Mouse (Mus musculus): ENCODE data around the gene Tet2.

DNA sequence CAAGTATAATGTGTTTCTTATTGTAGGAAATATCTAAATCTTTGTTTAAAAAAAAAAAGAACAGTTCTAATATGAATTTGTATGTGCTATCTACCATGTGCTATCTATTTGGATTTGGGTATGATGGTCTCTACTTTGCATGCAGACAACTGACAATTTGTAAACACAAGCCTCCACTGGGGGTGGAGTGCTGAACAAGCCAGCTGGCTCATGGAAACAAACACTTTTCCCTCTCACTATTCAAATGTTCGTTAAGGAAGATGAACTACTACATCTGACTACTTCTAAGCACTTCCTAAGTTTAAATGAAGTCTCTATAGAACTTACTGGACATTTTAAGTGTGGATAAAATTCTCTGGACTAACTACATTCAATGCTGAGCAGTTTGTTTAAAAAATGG is 71.2 kb downstream of the Tet2 start:
- TF ChIP-seq CTCF (IDR thresholded peaks at IDR 0.05; ENCODE audit: low read depth, low read length) (no peak), POLR2A (IDR thresholded peaks at IDR 0.05; ENCODE audit: borderline replicate concordance, low read depth, low read length) (no peak)

All from bone marrow macrophage, adult 2 months (primary cell).